Mouse (Mus musculus): ENCODE measurements around the gene Dcbld2.

- TF ChIP-seq CTCF (IDR thresholded peaks at IDR 0.05; ENCODE audit: low read depth) (0 out of 2 replicates have a peak, but pooled peaks have one; percentile 17), EP300 (IDR thresholded peaks at IDR 0.05; ENCODE audit: low read depth) (no peak)
These were observed 42.4 kb downstream of the Dcbld2 start for GRCm38 (mm10) chr16:58450648-58451047.

All from liver, embryonic 14.5 days (tissue).